Mouse (Mus musculus): ENCODE results near the gene Efna2. TPM values are rescaled to one million over a fixed set of nuclear protein-coding genes. Genes with fewer than 3 reads are reported as not detected.

Efna2 gene
- polyA plus RNA-seq, 1 experiment from 2014 or later: 54.6 TPM

DNA sequence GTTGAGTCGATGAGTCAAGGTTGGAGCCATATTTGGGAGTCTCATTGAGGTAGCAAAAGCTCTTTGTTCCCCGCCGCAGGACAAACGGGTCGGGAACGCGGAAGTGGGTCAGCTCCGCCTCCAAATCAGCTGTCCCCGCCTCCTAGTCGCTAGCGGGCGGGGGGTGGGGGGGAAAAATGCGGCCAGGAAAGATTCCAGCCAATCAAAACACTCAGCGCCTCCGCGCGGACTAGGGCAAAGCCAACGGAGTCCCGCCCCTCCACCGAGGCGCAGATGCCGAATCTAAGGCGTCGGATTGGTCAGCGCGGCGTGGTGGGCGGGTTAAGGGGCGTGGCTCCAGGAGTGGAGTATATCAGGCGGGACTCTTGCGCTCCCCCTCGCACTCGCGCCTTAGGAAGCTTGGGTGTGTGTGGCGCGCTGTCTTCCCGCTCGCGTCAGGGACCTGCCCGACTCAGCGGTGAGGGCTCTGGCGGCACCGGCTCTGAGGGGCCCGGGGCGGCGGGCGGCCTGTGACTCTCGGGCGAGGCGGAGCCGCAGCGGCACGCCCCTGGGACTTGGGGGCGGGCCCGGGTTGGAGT, 11.7 kb upstream of the Efna2 start:
- Histone ChIP-seq H3K9ac (peak overlapping the region; percentile 100), H3K4me1 (peaks cover 72% of the 10 kb centered on the region), H3K4me2 (peak overlapping the region; percentile 92), H3K4me3 (peak overlapping the region; percentile 94), H3K27me3 (replicated peaks) (no peaks in the 10 kb centered on the region), H3K36me3 (replicated peaks) (peaks cover 22% of the 10 kb centered on the region), H3K27ac (peak overlapping the region; percentile 100), H3K9me3 (no peaks in the 10 kb centered on the region)
- under 1% methylated on average over 55 of the region's 55 CpGs for WGBS
- ATAC-seq (replicated peaks): peak; percentile 92

DNA sequence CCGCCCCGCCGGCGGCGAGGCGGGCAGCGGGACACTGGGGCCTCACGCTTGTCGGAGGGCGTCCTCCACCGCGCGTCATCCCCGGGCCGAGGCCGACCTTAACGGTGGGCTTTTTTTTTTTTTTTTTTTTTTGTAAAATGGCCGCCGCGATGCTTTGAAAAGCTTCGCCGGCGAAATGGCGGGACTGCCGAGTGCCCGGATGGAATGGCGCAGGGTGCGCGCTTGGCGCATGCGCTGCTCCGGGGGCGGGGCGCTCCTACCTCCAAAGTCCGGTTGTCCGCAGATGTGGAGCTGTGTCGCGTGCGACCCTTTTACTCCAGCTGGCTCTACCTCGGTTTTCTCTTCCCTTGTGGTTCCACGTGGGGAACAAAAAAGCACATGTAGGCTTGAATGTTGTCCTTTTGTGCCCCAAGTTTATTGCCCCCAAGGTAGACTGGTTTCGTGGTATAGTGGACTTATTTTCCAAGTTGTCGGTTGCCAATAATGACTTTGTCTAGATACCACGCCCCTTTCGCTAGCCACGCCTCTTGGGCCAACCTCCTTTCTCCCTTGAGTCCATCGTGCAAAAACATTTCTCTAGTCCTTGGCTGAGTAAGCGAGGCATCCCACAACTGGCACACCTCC, 11.1 kb upstream of the Efna2 start:
- Histone ChIP-seq H3K36me3 (replicated peaks) (peaks cover 22% of the 10 kb centered on the region), H3K27ac (peak overlapping the region; percentile 100), H3K4me3 (peak overlapping the region; percentile 94), H3K27me3 (replicated peaks) (no peaks in the 10 kb centered on the region), H3K4me2 (peak overlapping the region; percentile 92), H3K9ac (peak overlapping the region; percentile 100), H3K9me3 (no peaks in the 10 kb centered on the region), H3K4me1 (peaks cover 76% of the 10 kb centered on the region)
- WGBS: under 1% methylated on average over 43 of the region's 48 CpGs
- peak; percentile 57 for ATAC-seq (replicated peaks)

DNA sequence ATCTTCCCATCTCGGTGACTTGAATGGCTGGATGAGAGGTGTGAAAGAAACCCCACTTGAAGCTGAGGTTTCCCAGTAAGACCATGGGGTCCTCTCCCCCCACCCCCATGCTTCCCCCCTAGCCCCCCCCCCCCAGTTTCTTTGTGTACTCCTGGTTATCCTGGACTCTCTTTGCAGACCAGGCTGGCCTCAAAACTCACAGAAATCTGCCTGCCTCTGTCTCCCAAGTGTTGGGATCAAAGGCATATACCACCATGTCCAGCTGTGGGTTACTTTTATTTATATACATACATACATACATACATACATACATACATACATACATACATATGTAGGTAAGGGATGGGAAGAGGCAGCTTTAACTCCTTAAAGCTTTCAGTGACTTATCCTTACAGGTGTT, 10.2 kb upstream of the Efna2 start:
- H3K9ac ChIP-seq: peak overlapping the region; percentile 100
- peak overlapping the region; percentile 94 for H3K4me3 ChIP-seq
- H3K27ac ChIP-seq: peak overlapping the region; percentile 100; the same call in 1 of the 2 replicates
- 48% methylated on average over 1 of the region's 1 CpGs for WGBS
- H3K4me2 ChIP-seq: peak overlapping the region; percentile 92
- H3K9me3 ChIP-seq: no peaks in the 10 kb centered on the region
- peaks cover 22% of the 10 kb centered on the region for H3K36me3 ChIP-seq (replicated peaks)
- no peak for ATAC-seq (replicated peaks)
- H3K27me3 ChIP-seq (replicated peaks): no peaks in the 10 kb centered on the region
- peaks cover 72% of the 10 kb centered on the region for H3K4me1 ChIP-seq

DNA sequence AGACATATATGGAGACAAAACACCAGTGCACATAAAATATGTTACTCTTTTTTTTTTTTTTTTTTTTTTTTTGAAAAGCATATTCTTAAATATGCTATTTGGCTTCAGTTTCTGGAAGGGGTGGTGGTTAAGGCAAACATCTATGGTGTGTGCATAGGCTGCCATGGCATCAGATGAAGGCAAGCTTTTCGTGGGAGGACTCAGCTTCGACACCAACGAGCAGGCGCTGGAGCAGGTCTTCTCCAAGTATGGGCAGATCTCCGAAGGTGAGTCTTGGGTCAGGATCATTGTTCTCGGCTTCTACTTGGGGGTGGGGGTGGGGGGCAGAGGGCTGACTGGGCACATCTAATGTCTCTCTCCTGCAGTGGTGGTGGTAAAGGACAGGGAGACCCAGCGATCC, 9.6 kb upstream of the Efna2 start:
- H3K27ac ChIP-seq: no peak overlapping the region
- no peak overlapping the region for H3K9ac ChIP-seq
- H3K27me3 ChIP-seq (replicated peaks): no peaks in the 10 kb centered on the region
- H3K4me2 ChIP-seq: peak overlapping the region; percentile 92; the same call in 1 of the 2 replicates
- H3K4me1 ChIP-seq: peaks cover 66% of the 10 kb centered on the region
- no peaks in the 10 kb centered on the region for H3K9me3 ChIP-seq
- H3K36me3 ChIP-seq (replicated peaks): peaks cover 22% of the 10 kb centered on the region
- no peak for ATAC-seq (replicated peaks)
- H3K4me3 ChIP-seq: no peak overlapping the region
- WGBS: 96% methylated on average over 7 of the region's 7 CpGs

DNA sequence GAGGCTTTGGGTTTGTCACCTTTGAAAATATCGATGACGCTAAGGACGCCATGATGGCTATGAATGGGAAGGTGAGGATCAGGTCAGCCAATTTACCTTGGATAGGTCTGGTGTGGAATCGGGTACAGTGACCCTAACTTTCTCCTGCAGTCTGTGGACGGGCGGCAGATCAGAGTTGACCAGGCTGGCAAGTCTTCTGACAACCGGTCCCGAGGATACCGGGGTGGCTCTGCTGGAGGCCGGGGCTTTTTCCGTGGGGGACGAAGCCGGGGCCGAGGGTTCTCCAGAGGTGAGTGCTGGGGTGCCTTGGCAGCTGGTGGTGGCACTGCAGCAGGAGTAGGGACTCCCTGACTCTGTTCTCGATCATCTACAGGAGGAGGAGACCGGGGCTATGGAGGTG, 9.2 kb upstream of the Efna2 start:
- no peaks in the 10 kb centered on the region for H3K27me3 ChIP-seq (replicated peaks)
- H3K9ac ChIP-seq: no peak overlapping the region
- WGBS: 97% methylated on average over 16 of the region's 16 CpGs
- H3K4me3 ChIP-seq: no peak overlapping the region
- 0 out of 2 replicates have a peak overlapping the region, but pooled peaks have one; percentile 92 for H3K4me2 ChIP-seq
- H3K9me3 ChIP-seq: no peaks in the 10 kb centered on the region
- H3K36me3 ChIP-seq (replicated peaks): peaks cover 22% of the 10 kb centered on the region
- no peak for ATAC-seq (replicated peaks)
- H3K27ac ChIP-seq: 0 out of 2 replicates have a peak overlapping the region, but pooled peaks have one; percentile 11
- H3K4me1 ChIP-seq: peaks cover 63% of the 10 kb centered on the region

DNA sequence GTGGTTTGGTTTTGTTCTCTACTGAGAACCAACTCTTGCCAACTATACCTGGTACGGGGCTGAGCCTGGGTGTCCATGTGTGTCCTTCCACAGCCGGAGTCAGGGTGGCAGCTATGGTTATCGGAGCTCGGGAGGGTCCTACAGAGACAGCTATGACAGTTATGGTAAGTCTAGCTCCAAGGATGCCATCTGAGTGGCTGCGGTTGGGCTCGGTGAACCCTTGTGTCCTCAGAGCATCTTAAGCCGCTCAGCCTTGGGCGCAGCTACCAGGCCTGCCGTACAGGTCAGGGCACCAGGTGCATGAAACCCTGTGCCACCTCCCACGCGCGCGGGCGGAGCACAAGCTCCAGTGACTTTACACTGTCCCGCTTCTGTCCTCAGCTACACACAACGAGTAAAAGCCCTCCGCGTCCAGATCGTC, 8.7 kb upstream of the Efna2 start:
- Histone ChIP-seq H3K4me2 (no peak overlapping the region), H3K9me3 (no peaks in the 10 kb centered on the region), H3K9ac (no peak overlapping the region; the same call in 1 of the 2 replicates), H3K36me3 (replicated peaks) (peaks cover 22% of the 10 kb centered on the region), H3K4me1 (peaks cover 58% of the 10 kb centered on the region), H3K27me3 (replicated peaks) (no peaks in the 10 kb centered on the region), H3K4me3 (no peak overlapping the region), H3K27ac (peak overlapping the region; percentile 11; the same call in 1 of the 2 replicates)
- WGBS: 96% methylated on average over 19 of the region's 19 CpGs
- no peak for ATAC-seq (replicated peaks)

DNA sequence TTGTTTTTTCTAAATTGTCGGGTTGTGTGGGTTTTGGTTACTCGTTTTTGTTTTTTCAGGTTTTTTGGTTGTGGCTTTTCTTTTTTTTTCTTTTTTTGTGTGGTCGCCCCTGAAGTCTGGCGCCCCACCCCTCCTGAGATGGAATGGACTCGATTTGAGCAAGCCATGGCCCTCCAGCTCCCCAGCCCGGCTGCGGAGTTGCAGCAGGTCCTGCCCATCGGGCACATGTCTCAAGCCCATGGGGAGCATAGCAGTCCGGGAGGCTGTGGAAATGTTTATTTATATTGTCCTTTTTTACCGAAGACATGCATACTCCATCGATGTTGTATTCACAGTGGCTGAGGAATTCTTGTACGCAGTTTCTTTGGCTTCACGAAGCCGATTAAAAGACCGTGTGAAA, 8.0 kb upstream of the Efna2 start:
- Histone ChIP-seq H3K4me2 (no peak overlapping the region), H3K27ac (peak overlapping the region; percentile 86; the same call in 1 of the 2 replicates), H3K9ac (no peak overlapping the region), H3K4me3 (0 out of 2 replicates have a peak overlapping the region, but pooled peaks have one; percentile 5), H3K36me3 (replicated peaks) (peaks cover 22% of the 10 kb centered on the region), H3K4me1 (peaks cover 60% of the 10 kb centered on the region), H3K9me3 (no peaks in the 10 kb centered on the region), H3K27me3 (replicated peaks) (no peaks in the 10 kb centered on the region)
- 91% methylated on average over 15 of the region's 15 CpGs for WGBS
- no peak for ATAC-seq (replicated peaks)

DNA sequence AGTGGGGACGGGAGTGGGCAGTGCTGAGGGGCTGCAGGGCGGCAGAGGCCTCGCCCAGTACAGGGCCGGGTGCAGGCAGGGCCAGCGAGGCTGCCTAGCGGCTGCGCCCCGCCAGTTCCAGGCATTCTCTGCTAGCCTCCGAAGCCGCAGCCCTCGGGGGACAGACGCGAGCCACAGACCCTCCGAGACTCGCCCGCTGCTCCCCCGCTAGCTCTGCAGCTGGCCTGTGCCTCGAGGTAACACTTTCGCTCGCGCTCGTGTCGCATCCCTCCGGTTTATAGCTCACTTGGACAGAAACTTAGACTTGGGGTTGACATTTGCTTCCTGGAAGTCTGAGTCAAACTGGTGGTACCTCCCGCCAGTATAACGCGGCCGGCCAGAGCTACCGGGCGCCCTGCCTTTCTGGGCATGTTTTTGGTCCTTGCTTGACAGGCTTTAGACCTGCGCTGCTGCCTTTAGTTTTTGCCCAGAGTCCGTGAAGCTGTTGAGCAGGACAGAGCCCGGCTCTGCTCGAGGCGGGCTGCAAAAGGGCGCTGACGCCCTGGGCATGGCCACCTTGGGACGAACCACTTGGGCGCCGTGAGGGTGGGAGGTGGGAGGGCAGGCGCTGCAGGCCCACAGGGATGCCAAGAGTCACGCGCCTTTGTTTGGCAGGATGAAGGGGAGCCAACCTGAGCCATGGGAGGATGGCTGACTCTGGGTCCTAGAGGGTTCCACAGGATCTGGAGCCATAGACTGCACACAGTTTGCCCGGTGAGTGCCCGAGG, 7.3 kb upstream of the Efna2 start:
- Histone ChIP-seq H3K4me3 (peak overlapping the region; percentile 50), H3K27ac (peak overlapping the region; percentile 86), H3K27me3 (replicated peaks) (no peaks in the 10 kb centered on the region), H3K4me1 (peaks cover 55% of the 10 kb centered on the region), H3K36me3 (replicated peaks) (peaks cover 22% of the 10 kb centered on the region), H3K9me3 (no peaks in the 10 kb centered on the region), H3K9ac (peak overlapping the region; percentile 46; the same call in 1 of the 2 replicates), H3K4me2 (peak overlapping the region; percentile 74)
- ATAC-seq (replicated peaks): no peak
- 76% methylated on average over 45 of the region's 45 CpGs for WGBS

DNA sequence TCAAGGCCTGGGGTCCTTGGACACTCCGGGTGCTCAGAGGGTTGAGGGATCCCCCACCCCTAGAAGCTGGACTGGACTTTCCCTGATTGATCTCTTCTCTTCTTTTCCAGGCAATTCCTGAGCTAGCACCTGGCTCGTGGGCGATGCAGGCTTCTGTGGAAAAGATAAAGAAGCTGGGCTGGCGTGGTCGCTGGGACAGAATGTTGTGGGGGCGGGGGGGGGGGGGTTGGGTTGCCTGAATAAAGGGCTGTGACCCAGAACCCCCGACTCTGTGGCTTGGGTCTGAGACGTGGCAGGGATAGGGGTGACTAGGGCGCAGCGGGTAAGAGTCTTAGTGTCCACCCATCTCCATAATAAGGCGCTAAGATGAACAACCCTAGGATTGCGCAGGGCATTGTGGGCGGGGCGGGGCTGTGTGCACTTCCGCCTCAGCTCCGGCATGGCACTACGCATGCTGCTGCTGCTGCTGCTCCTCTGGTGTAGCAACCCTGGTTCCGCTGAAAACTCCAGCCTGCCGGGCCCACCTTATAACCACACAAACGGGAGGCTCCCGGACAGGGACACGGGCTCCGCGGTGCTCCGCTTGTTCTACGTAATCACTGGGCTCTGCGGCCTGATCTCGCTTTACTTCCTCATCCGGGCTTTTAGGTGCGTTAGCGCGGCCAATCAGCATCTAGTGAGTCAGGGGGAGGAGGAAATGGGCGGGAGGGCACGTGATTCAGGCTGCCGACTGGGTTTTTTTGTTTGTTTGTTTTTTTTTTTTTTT, 6.6 kb upstream of the Efna2 start, which contains the start of gene 1600002K03Rik:
TSS of gene 1600002K03Rik (plus strand) at position 418 of the 766 bp plus-strand sequence.
- H3K9ac ChIP-seq: peak within 1 kb of the TSS; percentile 46
- H3K27ac ChIP-seq: peak within 1 kb of the TSS; percentile 86
- peak; percentile 72 for ATAC-seq (replicated peaks)
- H3K4me1 ChIP-seq: peaks cover 52% of the 10 kb centered on the region
- peaks cover 22% of the 10 kb centered on the region for H3K36me3 ChIP-seq (replicated peaks)
- 11% methylated on average over 35 of the region's 35 CpGs for WGBS
- no peaks in the 10 kb centered on the region for H3K27me3 ChIP-seq (replicated peaks)
- H3K4me3 ChIP-seq: peak within 1 kb of the TSS; percentile 50
- peak within 1 kb of the TSS; percentile 74 for H3K4me2 ChIP-seq
- H3K9me3 ChIP-seq: no peaks in the 10 kb centered on the region

DNA sequence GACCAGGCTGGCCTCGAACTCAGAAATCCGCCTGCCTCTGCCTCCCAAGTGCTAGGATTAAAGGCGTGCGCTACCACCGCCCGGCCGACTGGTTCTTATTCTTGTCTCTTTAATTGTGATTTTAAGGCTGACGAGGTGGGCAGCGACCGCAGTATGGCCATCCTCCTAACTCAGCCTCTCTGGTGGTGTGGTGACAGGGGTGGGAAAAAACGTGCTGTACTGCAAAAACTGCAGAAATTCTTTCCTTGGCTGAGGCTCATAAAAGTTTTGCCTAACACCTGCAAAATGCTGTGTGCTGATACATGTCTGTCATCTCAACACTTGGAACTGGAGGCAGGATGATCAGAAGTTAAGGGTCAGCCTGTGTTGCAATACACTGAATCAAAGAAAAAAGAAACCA, 5.9 kb upstream of the Efna2 start:
- Histone ChIP-seq H3K36me3 (replicated peaks) (peaks cover 22% of the 10 kb centered on the region), H3K27ac (peak overlapping the region; percentile 86), H3K9ac (peak overlapping the region; percentile 43), H3K27me3 (replicated peaks) (no peaks in the 10 kb centered on the region), H3K4me3 (peak overlapping the region; percentile 50), H3K4me2 (peak overlapping the region; percentile 74), H3K4me1 (peaks cover 52% of the 10 kb centered on the region), H3K9me3 (no peaks in the 10 kb centered on the region)
- WGBS: 13% methylated on average over 11 of the region's 11 CpGs
- no peak for ATAC-seq (replicated peaks)

DNA sequence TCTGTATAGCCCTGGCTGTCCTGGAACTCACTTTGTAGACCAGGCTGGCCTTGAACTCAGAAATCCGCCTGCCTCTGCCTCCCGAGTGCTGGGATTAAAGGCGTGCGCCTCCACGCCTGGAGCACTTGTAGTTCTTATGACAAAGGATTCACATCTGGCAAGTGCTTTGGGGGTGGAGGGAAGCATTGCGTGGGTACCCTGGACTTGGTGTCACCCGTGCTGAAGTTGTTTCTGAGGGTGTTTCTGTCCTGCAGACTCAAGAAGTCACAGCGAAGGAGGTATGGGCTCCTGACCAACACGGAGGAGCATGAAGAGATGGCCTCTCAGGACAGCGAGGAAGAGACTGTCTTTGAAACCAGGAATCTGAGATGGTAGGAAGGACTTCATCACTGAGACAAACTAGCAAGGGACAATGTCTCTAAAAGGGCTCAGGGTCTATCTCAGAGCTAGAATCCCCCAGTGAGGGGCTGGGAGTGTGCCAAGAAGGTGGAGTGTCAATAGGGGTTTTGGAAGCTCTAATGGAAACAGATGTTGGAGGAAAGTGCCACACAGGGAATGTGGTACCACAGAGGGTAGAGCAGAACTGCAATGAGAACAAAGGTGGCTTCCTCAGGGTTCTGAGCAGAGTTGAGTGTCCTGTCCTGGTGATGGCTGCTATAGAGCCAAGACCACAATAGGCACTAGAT, 5.2 kb upstream of the Efna2 start:
- peaks cover 22% of the 10 kb centered on the region for H3K36me3 ChIP-seq (replicated peaks)
- peaks cover 44% of the 10 kb centered on the region for H3K4me1 ChIP-seq
- 89% methylated on average over 10 of the region's 10 CpGs for WGBS
- no peaks in the 10 kb centered on the region for H3K27me3 ChIP-seq (replicated peaks)
- H3K9me3 ChIP-seq: no peaks in the 10 kb centered on the region
- H3K4me3 ChIP-seq: no peak overlapping the region
- no peak overlapping the region for H3K9ac ChIP-seq
- no peak overlapping the region for H3K4me2 ChIP-seq
- ATAC-seq (replicated peaks): no peak
- no peak overlapping the region for H3K27ac ChIP-seq

Measured in midbrain, embryonic 15.5 days (tissue).